Mouse (Mus musculus): Measurements from ENCODE around the gene Ubr4. TPM values are rescaled to one million over a fixed set of nuclear protein-coding genes. Genes with fewer than 3 reads are reported as not detected.

The Ubr4 gene
- polyA plus RNA-seq, 1 experiment from 2014 or later: 80.6 TPM

- 92% methylated on average over 16 of the region's 16 CpGs for WGBS
- Histone ChIP-seq H3K27ac (replicated peaks) (no peak overlapping the region), H3K9me3 (no peaks in the 10 kb centered on the region), H3K4me3 (no peak overlapping the region), H3K4me2 (replicated peaks) (no peak overlapping the region), H3K9ac (replicated peaks) (no peak overlapping the region), H3K36me3 (peaks cover 100% of the 10 kb centered on the region), H3K4me1 (no peaks in the 10 kb centered on the region), H3K27me3 (no peaks in the 10 kb centered on the region)
- ATAC-seq (ENCODE audit: low FRiP score, low read depth): no peak
Observed at GRCm38 (mm10) chr4:139476663-139477625, 124.5 kb downstream of the Ubr4 start.

GRCm38 (mm10) chr4:139477983-139478382 is 125.6 kb downstream of the Ubr4 start:
- no peak overlapping the region for H3K9ac ChIP-seq (replicated peaks)
- H3K27ac ChIP-seq (replicated peaks): no peak overlapping the region
- no peaks in the 10 kb centered on the region for H3K9me3 ChIP-seq
- H3K4me3 ChIP-seq: no peak overlapping the region
- no peak for ATAC-seq (ENCODE audit: low FRiP score, low read depth)
- no peak overlapping the region for H3K4me2 ChIP-seq (replicated peaks)
- H3K4me1 ChIP-seq: no peaks in the 10 kb centered on the region
- 85% methylated on average over 2 of the region's 2 CpGs for WGBS
- H3K27me3 ChIP-seq: no peaks in the 10 kb centered on the region
- peaks cover 100% of the 10 kb centered on the region for H3K36me3 ChIP-seq

- Histone ChIP-seq H3K27me3 (no peaks in the 10 kb centered on the region), H3K9me3 (no peaks in the 10 kb centered on the region), H3K4me1 (no peaks in the 10 kb centered on the region), H3K27ac (replicated peaks) (no peak overlapping the region), H3K4me2 (replicated peaks) (no peak overlapping the region), H3K9ac (replicated peaks) (no peak overlapping the region), H3K36me3 (peaks cover 100% of the 10 kb centered on the region), H3K4me3 (no peak overlapping the region)
- 93% methylated on average over 8 of the region's 8 CpGs for WGBS
- ATAC-seq (ENCODE audit: low FRiP score, low read depth): no peak
Observed at GRCm38 (mm10) chr4:139479176-139479575, 126.8 kb downstream of the Ubr4 start.

- peaks cover 99% of the 10 kb centered on the region for H3K36me3 ChIP-seq
Observed at GRCm38 (mm10) chr4:139481400-139481799, 129.0 kb downstream of the Ubr4 start.

GRCm38 (mm10) chr4:139483461-139484105 is 131.2 kb downstream of the Ubr4 start:
- peaks cover 8% of the 10 kb centered on the region for H3K4me1 ChIP-seq
- no peak overlapping the region for H3K4me2 ChIP-seq (replicated peaks)
- H3K9ac ChIP-seq (replicated peaks): no peak overlapping the region
- ATAC-seq (ENCODE audit: low FRiP score, low read depth): no peak
- no peak overlapping the region for H3K4me3 ChIP-seq
- 88% methylated on average over 8 of the region's 8 CpGs for WGBS
- no peak overlapping the region for H3K27ac ChIP-seq (replicated peaks)
- H3K36me3 ChIP-seq: peaks cover 99% of the 10 kb centered on the region
- no peaks in the 10 kb centered on the region for H3K9me3 ChIP-seq
- H3K27me3 ChIP-seq: no peaks in the 10 kb centered on the region

More at GRCm38 (mm10) chr4:139481400-139481799, 129.0 kb downstream of the Ubr4 start:
- Histone ChIP-seq H3K9me3 (no peaks in the 10 kb centered on the region), H3K27ac (replicated peaks) (no peak overlapping the region), H3K4me3 (no peak overlapping the region), H3K9ac (replicated peaks) (no peak overlapping the region), H3K4me2 (replicated peaks) (no peak overlapping the region), H3K27me3 (no peaks in the 10 kb centered on the region), H3K4me1 (no peaks in the 10 kb centered on the region)
- 88% methylated on average over 1 of the region's 1 CpGs for WGBS
- no peak for ATAC-seq (ENCODE audit: low FRiP score, low read depth)

GRCm38 (mm10) chr4:139484496-139484895 is 132.1 kb downstream of the Ubr4 start:
- H3K4me1 ChIP-seq: peaks cover 8% of the 10 kb centered on the region
- peaks cover 99% of the 10 kb centered on the region for H3K36me3 ChIP-seq
- WGBS: 82% methylated on average over 7 of the region's 7 CpGs
- no peak for ATAC-seq (ENCODE audit: low FRiP score, low read depth)
- H3K4me2 ChIP-seq (replicated peaks): no peak overlapping the region
- no peaks in the 10 kb centered on the region for H3K9me3 ChIP-seq
- no peak overlapping the region for H3K27ac ChIP-seq (replicated peaks)
- no peaks in the 10 kb centered on the region for H3K27me3 ChIP-seq
- no peak overlapping the region for H3K4me3 ChIP-seq
- H3K9ac ChIP-seq (replicated peaks): no peak overlapping the region

- ATAC-seq (ENCODE audit: low FRiP score, low read depth): no peak
- Histone ChIP-seq H3K4me3 (no peak overlapping the region), H3K9ac (replicated peaks) (no peak overlapping the region), H3K4me2 (replicated peaks) (no peak overlapping the region), H3K36me3 (peaks cover 95% of the 10 kb centered on the region), H3K4me1 (peaks cover 8% of the 10 kb centered on the region), H3K27me3 (no peaks in the 10 kb centered on the region), H3K27ac (replicated peaks) (no peak overlapping the region), H3K9me3 (no peaks in the 10 kb centered on the region)
- 56% methylated on average over 10 of the region's 10 CpGs for WGBS
Observed at GRCm38 (mm10) chr4:139487085-139487484, 134.7 kb downstream of the Ubr4 start.

GRCm38 (mm10) chr4:139488325-139488724 is 135.9 kb downstream of the Ubr4 start:
- WGBS: 90% methylated on average over 5 of the region's 5 CpGs
- Histone ChIP-seq H3K4me3 (no peak overlapping the region), H3K4me1 (peaks cover 8% of the 10 kb centered on the region), H3K9ac (replicated peaks) (no peak overlapping the region), H3K36me3 (peaks cover 82% of the 10 kb centered on the region), H3K27ac (replicated peaks) (no peak overlapping the region), H3K27me3 (no peaks in the 10 kb centered on the region), H3K4me2 (replicated peaks) (no peak overlapping the region), H3K9me3 (no peaks in the 10 kb centered on the region)
- no peak for ATAC-seq (ENCODE audit: low FRiP score, low read depth)

- Histone ChIP-seq H3K4me1 (peaks cover 8% of the 10 kb centered on the region), H3K9ac (replicated peaks) (no peak overlapping the region), H3K4me2 (replicated peaks) (no peak overlapping the region), H3K27ac (replicated peaks) (no peak overlapping the region), H3K27me3 (no peaks in the 10 kb centered on the region), H3K4me3 (no peak overlapping the region), H3K9me3 (no peaks in the 10 kb centered on the region), H3K36me3 (peaks cover 66% of the 10 kb centered on the region)
- no peak for ATAC-seq (ENCODE audit: low FRiP score, low read depth)
- 88% methylated on average over 1 of the region's 1 CpGs for WGBS
Observed at GRCm38 (mm10) chr4:139489946-139490345, 137.5 kb downstream of the Ubr4 start.

GRCm38 (mm10) chr4:139490413-139491055 is 138.1 kb downstream of the Ubr4 start:
- peaks cover 8% of the 10 kb centered on the region for H3K4me1 ChIP-seq
- H3K27me3 ChIP-seq: no peaks in the 10 kb centered on the region
- no peak overlapping the region for H3K9ac ChIP-seq (replicated peaks)
- whole genome bisulfite sequencing: 87% methylated on average over 11 of the region's 11 CpGs
- no peak overlapping the region for H3K4me3 ChIP-seq
- H3K9me3 ChIP-seq: no peaks in the 10 kb centered on the region
- H3K27ac ChIP-seq (replicated peaks): no peak overlapping the region
- H3K36me3 ChIP-seq: peaks cover 60% of the 10 kb centered on the region
- H3K4me2 ChIP-seq (replicated peaks): no peak overlapping the region
- no peak for ATAC-seq (ENCODE audit: low FRiP score, low read depth)

GRCm38 (mm10) chr4:139491541-139492170 is 139.2 kb downstream of the Ubr4 start:
- Histone ChIP-seq H3K4me2 (replicated peaks) (no peak overlapping the region), H3K27me3 (no peaks in the 10 kb centered on the region), H3K9ac (replicated peaks) (no peak overlapping the region), H3K27ac (replicated peaks) (no peak overlapping the region), H3K4me3 (no peak overlapping the region), H3K9me3 (no peaks in the 10 kb centered on the region), H3K36me3 (peaks cover 50% of the 10 kb centered on the region), H3K4me1 (peaks cover 7% of the 10 kb centered on the region)
- WGBS: 94% methylated on average over 5 of the region's 5 CpGs
- no peak for ATAC-seq (ENCODE audit: low FRiP score, low read depth)
